Mouse (Mus musculus) stomach, embryonic 14.5 days (tissue): ENCODE measurements around the gene Ush2a. TPM values are rescaled to one million over a fixed set of nuclear protein-coding genes. Genes with fewer than 3 reads are reported as not detected.

Source experiments
- ATAC-seq: fragments of 200-750 bp; cut with Nextera tagmentation; 2 replicates; pipeline ENCODE4 v1.8.0; 2017; ENCODE audit warnings: low read depth, moderate TSS enrichment; ENCODE audit not compliant: insufficient number of reproducible peaks, insufficient read depth, low FRiP score
- H3K27ac ChIP-seq: fragments of 300-500 bp; sonication (generic); 2 replicates; pipeline ENCODE4 v1.5.1; 2014; ENCODE audit warnings: mild to moderate bottlenecking, low read length, moderate library complexity, mixed read lengths
- H3K27me3 ChIP-seq: fragments of 300-500 bp; sonication (generic); 2 replicates; pipeline ENCODE4 v1.6.1; 2014; ENCODE audit warnings: low read length, control low read depth, mixed read lengths; ENCODE audit not compliant: control insufficient read depth, insufficient read depth
- H3K36me3 ChIP-seq: fragments of 300-500 bp; sonication (generic); 2 replicates; pipeline ENCODE4 v1.6.1; 2014; ENCODE audit warnings: mild to moderate bottlenecking, control low read depth, low read length, moderate library complexity, mixed read lengths; ENCODE audit not compliant: control insufficient read depth, insufficient read depth
- H3K4me1 ChIP-seq: fragments of 300-500 bp; sonication (generic); 2 replicates; pipeline ENCODE4 v1.6.1; 2014; ENCODE audit warnings: low read length, control low read depth, mixed read lengths; ENCODE audit not compliant: control insufficient read depth, insufficient read depth
- H3K4me2 ChIP-seq: fragments of 300-500 bp; sonication (generic); replicated peaks from 2 replicates; pipeline ENCODE4 v1.6.1; 2014; ENCODE audit warnings: low read depth, low read length, control low read depth
- H3K4me3 ChIP-seq: fragments of 300-500 bp; sonication (generic); 2 replicates; pipeline ENCODE4 v1.5.1; 2014; ENCODE audit warnings: low read depth, low read length, control low read depth
- H3K9ac ChIP-seq: fragments of 300-500 bp; sonication (generic); replicated peaks from 2 replicates; pipeline ENCODE4 v1.6.1; 2014; ENCODE audit warnings: low read depth, mild to moderate bottlenecking, control low read depth, low read length, moderate library complexity, mixed read lengths
- H3K9me3 ChIP-seq: fragments of 300-500 bp; sonication (generic); 2 replicates; pipeline ENCODE4 v1.6.1; 2016; ENCODE audit warnings: low read depth, low read length, control low read depth; ENCODE audit not compliant: control insufficient read depth
- whole genome bisulfite sequencing: fragments of 180-500 bp; shearing (Covaris S2); extraction: QIAGEN DNeasy Blood & Tissue Kit; methylation state at CpG from one replicate; pipeline ENCODE4 v1.1.7; 2014; 5-methylcytosine and 5-hydroxymethylcytosine counted together
- polyA plus RNA-seq: library from polyadenylated mRNA; unstranded; fragments of >200 nt; fragmentation: Nextera tagmentation; extraction: Ambion mirVana; gene quantifications from 2 replicates; pipeline ENCODE4 v1.2.1, GENCODE M21; 2014

Gene Ush2a
- polyA plus RNA-seq, 1 experiment from 2014 or later: not detected

GRCm38 (mm10) chr1:188755031-188755430 is 493.2 kb downstream of the Ush2a start:
- Histone ChIP-seq H3K36me3 (no peaks in the 10 kb centered on the region), H3K9ac (no peak overlapping the region), H3K4me1 (no peaks in the 10 kb centered on the region), H3K27ac (no peak overlapping the region), H3K27me3 (no peaks in the 10 kb centered on the region), H3K4me3 (no peak overlapping the region), H3K4me2 (no peak overlapping the region), H3K9me3 (no peaks in the 10 kb centered on the region)
- ATAC-seq: no peak
- WGBS: 61% methylated on average over 15 of the region's 15 CpGs

GRCm38 (mm10) chr1:188760515-188760914 is 498.7 kb downstream of the Ush2a start:
- Histone ChIP-seq H3K27me3 (no peaks in the 10 kb centered on the region), H3K4me3 (no peak overlapping the region), H3K9ac (no peak overlapping the region), H3K9me3 (no peaks in the 10 kb centered on the region), H3K4me2 (no peak overlapping the region), H3K27ac (no peak overlapping the region), H3K36me3 (no peaks in the 10 kb centered on the region), H3K4me1 (no peaks in the 10 kb centered on the region)
- no peak for ATAC-seq
- WGBS: 62% methylated on average over 3 of the region's 3 CpGs

DNA sequence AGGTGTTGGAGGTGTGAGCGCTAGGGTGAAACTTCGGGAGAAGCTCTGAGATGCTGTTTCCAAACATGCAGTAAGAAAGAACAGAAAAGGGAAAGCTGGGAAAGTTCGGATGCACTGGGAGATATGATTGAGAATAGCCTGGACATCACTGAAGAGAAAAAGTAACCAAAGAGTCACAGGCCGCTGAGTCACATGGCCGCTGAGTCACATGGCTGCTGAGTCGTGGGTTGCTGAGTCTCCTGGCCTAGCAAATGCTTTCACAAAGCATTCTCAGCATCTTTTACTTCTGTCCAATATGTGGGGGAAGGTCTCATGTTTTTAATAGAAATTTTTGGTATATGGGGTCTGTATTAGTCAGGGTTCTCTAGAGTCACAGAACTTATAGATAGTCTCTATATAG is 500.6 kb downstream of the Ush2a start:
- Histone ChIP-seq H3K36me3 (no peaks in the 10 kb centered on the region), H3K4me2 (no peak overlapping the region), H3K9ac (no peak overlapping the region), H3K27ac (no peak overlapping the region), H3K27me3 (no peaks in the 10 kb centered on the region), H3K4me1 (no peaks in the 10 kb centered on the region), H3K4me3 (no peak overlapping the region), H3K9me3 (no peaks in the 10 kb centered on the region)
- ATAC-seq: no peak
- 87% methylated on average over 6 of the region's 6 CpGs for WGBS

DNA sequence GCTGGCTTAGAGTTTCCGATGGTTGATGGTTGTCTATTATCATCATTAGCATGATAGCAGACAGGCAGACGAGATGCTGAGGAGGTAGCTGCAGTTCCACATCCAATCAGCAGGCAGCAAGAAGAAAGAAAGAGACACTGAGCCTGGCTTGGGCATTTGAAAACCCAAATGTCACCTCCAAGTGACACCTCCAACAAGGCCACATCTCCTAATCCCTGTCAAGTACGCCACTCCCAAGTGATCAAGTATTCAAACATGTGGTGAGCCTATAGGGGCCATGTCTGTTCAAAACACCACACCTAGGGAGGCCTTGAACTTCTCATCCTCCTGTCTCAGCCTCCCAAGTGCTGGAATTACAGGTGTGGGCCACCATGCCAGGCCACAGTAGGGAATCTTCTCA is 501.9 kb downstream of the Ush2a start:
- H3K4me3 ChIP-seq: no peak overlapping the region
- no peak for ATAC-seq
- no peaks in the 10 kb centered on the region for H3K4me1 ChIP-seq
- no peak overlapping the region for H3K9ac ChIP-seq
- 82% methylated on average over 3 of the region's 3 CpGs for WGBS
- H3K9me3 ChIP-seq: no peaks in the 10 kb centered on the region
- no peak overlapping the region for H3K27ac ChIP-seq
- no peaks in the 10 kb centered on the region for H3K27me3 ChIP-seq
- no peaks in the 10 kb centered on the region for H3K36me3 ChIP-seq
- H3K4me2 ChIP-seq: no peak overlapping the region

DNA sequence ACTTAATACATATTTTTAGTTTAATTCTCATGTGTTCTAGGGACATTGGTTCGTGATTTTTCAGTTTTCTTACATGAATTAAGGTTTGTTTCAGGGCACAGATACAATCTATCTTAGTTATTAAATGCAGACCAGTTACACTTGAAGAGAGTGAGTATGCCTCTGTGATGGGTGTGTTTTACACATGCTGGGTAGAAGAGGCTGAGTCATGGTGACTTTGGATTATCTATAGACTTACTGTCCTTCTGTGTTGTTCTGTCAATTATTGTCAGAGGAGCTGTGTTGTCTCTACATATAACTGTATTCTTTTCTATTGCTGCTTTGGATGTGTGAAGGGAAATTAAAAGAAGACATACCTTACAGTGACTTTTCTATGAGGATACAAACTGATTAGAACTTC is 509.0 kb downstream of the Ush2a start:
- no peaks in the 10 kb centered on the region for H3K9me3 ChIP-seq
- no peaks in the 10 kb centered on the region for H3K4me1 ChIP-seq
- H3K9ac ChIP-seq: no peak overlapping the region
- H3K4me3 ChIP-seq: no peak overlapping the region
- no peaks in the 10 kb centered on the region for H3K27me3 ChIP-seq
- H3K36me3 ChIP-seq: no peaks in the 10 kb centered on the region
- WGBS: 83% methylated on average over 1 of the region's 1 CpGs
- H3K27ac ChIP-seq: no peak overlapping the region
- H3K4me2 ChIP-seq: no peak overlapping the region
- ATAC-seq: no peak

DNA sequence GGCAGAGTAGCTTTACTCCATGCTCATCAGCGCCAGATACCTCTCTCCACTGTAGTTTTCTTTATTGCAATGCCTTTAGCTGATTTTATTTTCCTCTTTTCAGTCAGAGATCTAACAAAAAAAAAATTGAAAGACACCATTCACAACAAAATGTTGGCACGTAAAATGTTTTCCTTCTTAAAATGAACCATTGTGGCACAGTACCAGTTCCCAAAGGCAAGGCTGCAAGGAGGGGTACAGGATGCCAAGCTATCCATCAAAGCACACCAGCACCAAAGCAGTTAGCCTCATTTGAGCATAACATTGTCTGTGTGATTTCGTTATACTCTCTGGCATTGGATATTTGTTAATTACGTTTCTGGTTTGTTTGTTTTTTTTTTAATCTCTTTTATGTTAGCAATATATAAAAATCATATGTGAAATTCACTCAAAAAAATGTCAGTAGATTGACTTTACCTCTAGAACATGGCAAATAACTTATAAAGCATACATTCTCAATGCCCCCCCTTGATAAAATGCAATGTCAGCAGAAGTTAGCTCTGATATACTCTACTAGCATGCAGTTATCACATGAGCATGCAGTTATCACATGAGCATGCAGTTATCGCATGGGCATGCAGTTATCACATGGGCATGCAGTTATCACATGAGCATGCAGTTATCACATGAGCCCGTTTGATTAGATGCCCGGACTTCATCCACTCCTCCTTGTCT is 510.9 kb downstream of the Ush2a start:
- Histone ChIP-seq H3K4me1 (no peaks in the 10 kb centered on the region), H3K4me3 (no peak overlapping the region), H3K27ac (no peak overlapping the region), H3K27me3 (no peaks in the 10 kb centered on the region), H3K4me2 (no peak overlapping the region), H3K9me3 (no peaks in the 10 kb centered on the region), H3K9ac (no peak overlapping the region), H3K36me3 (no peaks in the 10 kb centered on the region)
- ATAC-seq: no peak
- 87% methylated on average over 7 of the region's 7 CpGs for WGBS

GRCm38 (mm10) chr1:188773631-188774030 is 511.8 kb downstream of the Ush2a start:
- H3K9me3 ChIP-seq: no peaks in the 10 kb centered on the region
- H3K4me1 ChIP-seq: no peaks in the 10 kb centered on the region
- WGBS: 85% methylated on average over 7 of the region's 7 CpGs
- ATAC-seq: no peak
- H3K4me2 ChIP-seq: no peak overlapping the region
- no peak overlapping the region for H3K9ac ChIP-seq
- no peaks in the 10 kb centered on the region for H3K36me3 ChIP-seq
- no peak overlapping the region for H3K4me3 ChIP-seq
- no peaks in the 10 kb centered on the region for H3K27me3 ChIP-seq
- no peak overlapping the region for H3K27ac ChIP-seq

DNA sequence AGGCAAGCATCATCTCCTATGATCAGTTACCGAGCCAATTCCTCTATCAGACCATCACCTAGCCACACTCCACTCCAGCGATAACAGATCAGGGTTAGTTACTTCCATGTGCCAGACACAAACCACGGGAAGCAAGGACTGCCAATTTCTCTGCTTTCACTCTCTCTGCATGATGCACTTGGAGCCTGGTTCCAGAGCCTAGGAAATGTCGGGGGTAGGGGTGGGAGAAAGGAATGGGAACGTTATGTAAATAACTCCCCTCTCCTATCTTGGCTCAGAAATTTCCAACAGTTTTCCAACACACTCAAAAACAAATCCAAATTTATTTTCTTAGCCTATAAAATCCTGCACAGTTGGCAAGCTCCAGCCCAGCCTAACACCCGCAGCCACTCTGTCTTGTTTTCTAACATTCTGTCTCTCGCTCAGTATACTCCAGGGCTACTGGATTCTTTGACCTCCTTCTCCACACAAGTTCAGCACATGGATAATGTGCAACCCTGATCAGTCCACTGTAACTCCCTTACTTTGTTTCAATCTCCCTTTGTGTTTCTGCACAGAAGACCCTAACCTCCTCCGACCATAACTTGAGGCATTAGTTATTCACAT is 515.8 kb downstream of the Ush2a start:
- H3K27me3 ChIP-seq: no peaks in the 10 kb centered on the region
- H3K4me2 ChIP-seq: no peak overlapping the region
- 67% methylated on average over 8 of the region's 8 CpGs for WGBS
- H3K36me3 ChIP-seq: no peaks in the 10 kb centered on the region
- no peaks in the 10 kb centered on the region for H3K9me3 ChIP-seq
- no peak for ATAC-seq
- H3K4me3 ChIP-seq: no peak overlapping the region
- no peak overlapping the region for H3K9ac ChIP-seq
- no peak overlapping the region for H3K27ac ChIP-seq
- no peaks in the 10 kb centered on the region for H3K4me1 ChIP-seq

- Histone ChIP-seq H3K27ac (no peak overlapping the region), H3K9ac (no peak overlapping the region), H3K9me3 (no peaks in the 10 kb centered on the region), H3K4me3 (no peak overlapping the region), H3K36me3 (no peaks in the 10 kb centered on the region), H3K4me2 (no peak overlapping the region), H3K27me3 (no peaks in the 10 kb centered on the region), H3K4me1 (no peaks in the 10 kb centered on the region)
- 85% methylated on average over 10 of the region's 10 CpGs for WGBS
- no peak for ATAC-seq
Measured at GRCm38 (mm10) chr1:188785056-188785455, 523.2 kb downstream of the Ush2a start.
